Mouse (Mus musculus) MEL (cell line): ENCODE measurements around the gene Cox11. TPM values are rescaled to one million over a fixed set of nuclear protein-coding genes. Genes with fewer than 3 reads are reported as not detected.

Experiments used
- DNase-seq: peaks from one replicate; pipeline ENCODE4 v3.0.0; 2011; ENCODE audit warnings: low read depth, low spot score
- H3K27ac ChIP-seq: 2 replicates; pipeline ENCODE4 v1.5.1; 2012; ENCODE audit warnings: low read depth, mild to moderate bottlenecking, control low read depth, low read length, moderate library complexity; ENCODE audit not compliant: control insufficient read depth
- H3K27me3 ChIP-seq, 2 experiments: fragments of 150-350 bp in 1 of 2; sonication (generic) in 1 of 2; 2 replicates each; pipeline ENCODE4 v1.6.1; 2012; ENCODE audit warnings: low read length in 2 of 2, mild to moderate bottlenecking in 2 of 2, improper control_type of control experiment in 1 of 2, moderate library complexity in 1 of 2; ENCODE audit not compliant: insufficient read depth in 2 of 2, control insufficient read depth in 1 of 2
- H3K36me3 ChIP-seq, 2 experiments: 2 replicates each; pipeline ENCODE4 v1.6.1; 2012 to 2014; ENCODE audit warnings: low read length in 2 of 2, improper control_type of control experiment in 1 of 2, inconsistent platforms in 1 of 2, mild to moderate bottlenecking in 1 of 2; ENCODE audit not compliant: insufficient read depth in 2 of 2, control insufficient read depth in 1 of 2
- H3K4me1 ChIP-seq, 2 experiments: fragments of 150-350 bp in 1 of 2; sonication (generic) in 1 of 2; 2 replicates each; pipeline ENCODE4 v1.6.1; 2012; ENCODE audit warnings: low read length in 2 of 2, improper control_type of control experiment in 1 of 2, mild to moderate bottlenecking in 1 of 2; ENCODE audit not compliant: insufficient read depth in 2 of 2, control insufficient read depth in 1 of 2
- H3K4me3 ChIP-seq, 2 experiments: fragments of 150-350 bp in 1 of 2; sonication (generic) in 1 of 2; 2 replicates each; pipeline ENCODE4 v1.5.1; 2012; ENCODE audit warnings: low read depth in 2 of 2, low read length in 2 of 2, mild to moderate bottlenecking in 2 of 2, moderate library complexity in 2 of 2, control low read depth in 1 of 2, improper control_type of control experiment in 1 of 2; ENCODE audit not compliant: control insufficient read depth in 1 of 2, insufficient read depth in 1 of 2
- H3K79me2 ChIP-seq: 2 replicates; pipeline ENCODE4 v1.6.1; 2012; ENCODE audit warnings: mild to moderate bottlenecking, low read length, moderate library complexity; ENCODE audit not compliant: control insufficient read depth, poor library complexity, insufficient read depth
- H3K9ac ChIP-seq: 2 replicates; pipeline ENCODE4 v1.6.1; 2012; ENCODE audit warnings: low read depth, mild to moderate bottlenecking, control low read depth, low read length, moderate library complexity; ENCODE audit not compliant: control insufficient read depth, poor library complexity, severe bottlenecking
- H3K9me3 ChIP-seq: fragments of 150-350 bp; sonication (generic); replicated peaks from 2 replicates; pipeline ENCODE4 v1.6.1; 2012; ENCODE audit warnings: mild to moderate bottlenecking, low read length, improper control_type of control experiment, moderate library complexity; ENCODE audit not compliant: insufficient read depth
- CHD1 ChIP-seq: IDR thresholded peaks from 2 replicates; pipeline ENCODE4 v1.6.1; 2012; ENCODE audit warnings: low read depth, mild to moderate bottlenecking, inconsistent platforms, low read length, improper control_type of control experiment
- CHD2 ChIP-seq: IDR thresholded peaks from 2 replicates; pipeline ENCODE4 v1.6.1; 2011; ENCODE audit warnings: low read length, improper control_type of control experiment
- CTCF ChIP-seq, 3 experiments: IDR thresholded peaks in 2 of 3; conservative IDR thresholded peaks in 1 of 3; 2 replicates each; pipeline ENCODE4 v1.5.1; 2011 to 2012; ENCODE audit warnings: low read length in 3 of 3, low read depth in 2 of 3, mild to moderate bottlenecking in 2 of 3, improper control_type of control experiment in 1 of 3, inconsistent platforms in 1 of 3, mixed read lengths in 1 of 3, moderate library complexity in 1 of 3; ENCODE audit not compliant: control insufficient read depth in 1 of 3, insufficient read depth in 1 of 3, poor library complexity in 1 of 3, severe bottlenecking in 1 of 3
- HCFC1 ChIP-seq: IDR thresholded peaks from 2 replicates; pipeline ENCODE4 v1.6.1; 2012; ENCODE audit warnings: low read depth, mild to moderate bottlenecking, inconsistent platforms, low read length, improper control_type of control experiment, moderate library complexity
- JUND ChIP-seq: IDR thresholded peaks from 2 replicates; pipeline ENCODE4 v1.6.1; 2011; ENCODE audit warnings: low read depth, mild to moderate bottlenecking, improper control_type of control experiment, low read length
- KAT2A ChIP-seq: conservative IDR thresholded peaks from 2 replicates; pipeline ENCODE4 v1.6.1; 2012; ENCODE audit warnings: low read depth, low read length, improper control_type of control experiment, inconsistent platforms
- MAX ChIP-seq: IDR thresholded peaks from 2 replicates; pipeline ENCODE4 v1.6.1; 2011; ENCODE audit warnings: low read length, improper control_type of control experiment
- MXI1 ChIP-seq: IDR thresholded peaks from 2 replicates; pipeline ENCODE4 v1.6.1; 2011; ENCODE audit warnings: mild to moderate bottlenecking, low read depth, low read length, improper control_type of control experiment
- MYB ChIP-seq: IDR thresholded peaks from 2 replicates; pipeline ENCODE4 v1.6.1; 2011; ENCODE audit warnings: mild to moderate bottlenecking, low read depth, low read length, improper control_type of control experiment
- MYC ChIP-seq: IDR thresholded peaks from 2 replicates; pipeline ENCODE4 v1.6.1; 2011; ENCODE audit warnings: low read depth, mild to moderate bottlenecking, low read length, improper control_type of control experiment, moderate library complexity
- NELFE ChIP-seq: IDR thresholded peaks from 2 replicates; pipeline ENCODE4 v1.6.1; 2011; ENCODE audit warnings: low read depth, low read length, improper control_type of control experiment
- NRF1 ChIP-seq: IDR thresholded peaks from 2 replicates; pipeline ENCODE4 v1.6.1; 2014; ENCODE audit warnings: low read depth, mild to moderate bottlenecking, inconsistent platforms, low read length, improper control_type of control experiment, moderate library complexity; ENCODE audit not compliant: poor library complexity, insufficient read depth, severe bottlenecking
- POLR2A ChIP-seq, 2 experiments: IDR thresholded peaks; 2 replicates each; pipeline ENCODE4 v1.6.1; 2011 to 2012; ENCODE audit warnings: low read length in 2 of 2, mild to moderate bottlenecking in 2 of 2, control low read depth in 1 of 2, improper control_type of control experiment in 1 of 2, low read depth in 1 of 2, moderate library complexity in 1 of 2; ENCODE audit not compliant: control insufficient read depth in 1 of 2, insufficient read depth in 1 of 2, poor library complexity in 1 of 2
- SIN3A ChIP-seq: IDR thresholded peaks from 2 replicates; pipeline ENCODE4 v1.6.1; 2012; ENCODE audit warnings: low read length, improper control_type of control experiment, inconsistent platforms
- UBTF ChIP-seq: IDR thresholded peaks from 2 replicates; pipeline ENCODE4 v1.6.1; 2012; ENCODE audit warnings: low read depth, mild to moderate bottlenecking, inconsistent platforms, low read length, improper control_type of control experiment, moderate library complexity, borderline replicate concordance; ENCODE audit not compliant: insufficient read depth
- USF2 ChIP-seq, 2 experiments: IDR thresholded peaks; 2 replicates each; pipeline ENCODE4 v1.6.1; 2011 to 2012; ENCODE audit warnings: improper control_type of control experiment in 2 of 2, low read length in 2 of 2, borderline replicate concordance in 1 of 2, inconsistent platforms in 1 of 2, low read depth in 1 of 2, mild to moderate bottlenecking in 1 of 2; ENCODE audit not compliant: insufficient read depth in 1 of 2
- ZMIZ1 ChIP-seq: IDR thresholded peaks from 2 replicates; pipeline ENCODE4 v1.6.1; 2012; ENCODE audit warnings: low read depth, mild to moderate bottlenecking, inconsistent platforms, low read length, improper control_type of control experiment, moderate library complexity
- polyA plus RNA-seq, 2 experiments: library from polyadenylated mRNA; stranded (reverse) in 1 of 2; unstranded in 1 of 2; fragments of >175 nt in 1 of 2; fragments of >200 nt in 1 of 2; gene quantifications; 2 replicates each; pipeline versions ENCODE4 v1.2.1 to v1.2.4; 2012; ENCODE audit warnings: low replicate concordance in 2 of 2, low read depth in 1 of 2; ENCODE audit not compliant: insufficient read length in 2 of 2, insufficient read depth in 1 of 2, missing spikeins in 1 of 2
- total RNA-seq: library from RNA; depleted of rRNA; stranded (reverse); fragments of 300-350 nt; gene quantifications from 2 replicates; pipeline ENCODE4 v1.2.3, GENCODE M21; 2012

The Cox11 gene
- total and polyA plus RNA-seq, 3 experiments: 19.3 to 21.0 TPM; not detected in 1

GRCm38 (mm10) chr11:90634661-90635060 is 3.3 kb upstream of the Cox11 start:
- no peak for DNase-seq
- TF ChIP-seq CHD1: no peak
- no peak for TF ChIP-seq CHD2
- TF ChIP-seq USF2 (IDR thresholded peaks at IDR 0.05; ENCODE audit: borderline replicate concordance in 1 of 2, insufficient read depth in 1 of 2, low read depth in 1 of 2, low read length in 2 of 2): no peak
- no peak for TF ChIP-seq MYC
- no peak for TF ChIP-seq NELFE
- TF ChIP-seq, all 39 proteins: peak for 0
- Histone ChIP-seq H3K36me3 (peaks cover 0 to 10% of the 10 kb centered on the region in 2 experiments; a peak in 2 of 4 replicates), H3K9ac (no peak overlapping the region), H3K27me3 (no peaks in the 10 kb centered on the region), H3K9me3 (no peaks in the 10 kb centered on the region), H3K27ac (no peak overlapping the region), H3K4me3 (no peak overlapping the region), H3K4me1 (peaks cover 4 to 8% of the 10 kb centered on the region in 2 experiments), H3K79me2 (peaks cover 13% of the 10 kb centered on the region)

GRCm38 (mm10) chr11:90638312-90638830 is 398 bp downstream of the Cox11 start:
- Histone ChIP-seq H3K79me2 (peaks cover 22% of the 10 kb centered on the region), H3K4me3 (peak overlapping the region; percentile 72 to 98), H3K36me3 (peaks cover 14 to 19% of the 10 kb centered on the region in 2 experiments), H3K9me3 (no peaks in the 10 kb centered on the region), H3K4me1 (peaks cover 8% of the 10 kb centered on the region in 2 experiments), H3K27ac (peak overlapping the region; percentile 61), H3K9ac (peak overlapping the region; percentile 92), H3K27me3 (no peaks in the 10 kb centered on the region)
- TF ChIP-seq MYB: no peak
- TF ChIP-seq KAT2A: no peak
- TF ChIP-seq POLR2A (IDR thresholded peaks at IDR 0.05; ENCODE audit: control insufficient read depth in 1 of 2, insufficient read depth in 1 of 2, low read depth in 1 of 2, low read length in 2 of 2, poor library complexity in 1 of 2): peak in 1 of 2 experiments; percentile 6; a peak in 1 of 4 replicates
- no peak for TF ChIP-seq JUND
- no peak for TF ChIP-seq UBTF
- no peak for TF ChIP-seq ZMIZ1
- no peak for TF ChIP-seq MYC
- TF ChIP-seq MAX: peak; percentile 13; the same call in 1 of the 2 replicates
- no peak for TF ChIP-seq CTCF (IDR thresholded peaks at IDR 0.05 in 2 of 3, conservative IDR thresholded peaks at IDR 0.05 in 1 of 3; ENCODE audit: control insufficient read depth in 1 of 3, insufficient read depth in 1 of 3, low read depth in 2 of 3, low read length in 3 of 3, poor library complexity in 1 of 3, severe bottlenecking in 1 of 3)
- no peak for TF ChIP-seq SIN3A
- TF ChIP-seq USF2 (IDR thresholded peaks at IDR 0.05; ENCODE audit: borderline replicate concordance in 1 of 2, insufficient read depth in 1 of 2, low read depth in 1 of 2, low read length in 2 of 2): no peak
- no peak for TF ChIP-seq NRF1
- no peak for TF ChIP-seq MXI1
- TF ChIP-seq HCFC1: no peak
- DNase-seq: peak; percentile 63
